Mouse (Mus musculus) embryonic facial prominence, embryonic 13.5 days (tissue): ENCODE results near the gene Stxbp3. TPM values are rescaled to one million over a fixed set of nuclear protein-coding genes. Genes with fewer than 3 reads are reported as not detected.
A peak's percentile ranks its signal among the peaks of the same experiment; 100 is the strongest.

Source experiments
- ATAC-seq: fragments of 200-750 bp; cut with Nextera tagmentation; 2 replicates; pipeline ENCODE4 v1.8.0; 2017; ENCODE audit warnings: low read depth; ENCODE audit not compliant: insufficient number of reproducible peaks, insufficient read depth, low FRiP score, low TSS enrichment
- H3K27ac ChIP-seq: fragments of 300-500 bp; sonication (generic); 2 replicates; pipeline ENCODE4 v1.5.1; 2015; ENCODE audit warnings: moderate library complexity, mild to moderate bottlenecking, inconsistent platforms
- H3K27me3 ChIP-seq: fragments of 300-500 bp; sonication (generic); 2 replicates; pipeline ENCODE4 v1.6.1; 2015; ENCODE audit warnings: mild to moderate bottlenecking, inconsistent platforms
- H3K36me3 ChIP-seq: fragments of 300-500 bp; sonication (generic); 2 replicates; pipeline ENCODE4 v1.6.1; 2015; ENCODE audit warnings: mild to moderate bottlenecking, inconsistent platforms
- H3K4me1 ChIP-seq: fragments of 300-500 bp; sonication (generic); 2 replicates; pipeline ENCODE4 v1.6.1; 2015; ENCODE audit warnings: inconsistent platforms
- H3K4me2 ChIP-seq: fragments of 300-500 bp; sonication (generic); 2 replicates; pipeline ENCODE4 v1.6.1; 2015; ENCODE audit warnings: moderate library complexity, mild to moderate bottlenecking, inconsistent platforms
- H3K4me3 ChIP-seq: fragments of 300-500 bp; sonication (generic); 2 replicates; pipeline ENCODE4 v1.5.1; 2015; ENCODE audit warnings: mild to moderate bottlenecking, inconsistent platforms
- H3K9ac ChIP-seq: fragments of 300-500 bp; sonication (generic); 2 replicates; pipeline ENCODE4 v1.6.1; 2015; ENCODE audit warnings: mild to moderate bottlenecking, inconsistent platforms
- H3K9me3 ChIP-seq: fragments of 300-500 bp; sonication (generic); 2 replicates; pipeline ENCODE4 v1.6.1; 2016; ENCODE audit warnings: inconsistent platforms
- WGBS: fragments of 180-500 bp; shearing (Covaris S2); methylation state at CpG from one replicate; pipeline ENCODE4 v1.1.7; 2015; ENCODE audit warnings: mixed read lengths; 5-methylcytosine and 5-hydroxymethylcytosine counted together
- polyA plus RNA-seq: library from polyadenylated mRNA; unstranded; fragments of >200 nt; fragmentation: Nextera tagmentation; extraction: Ambion mirVana; gene quantifications from 2 replicates; pipeline ENCODE4 v1.2.1, GENCODE M21; 2015

The Stxbp3 gene
- polyA plus RNA-seq, 1 experiment from 2014 or later: 39.3 TPM

DNA sequence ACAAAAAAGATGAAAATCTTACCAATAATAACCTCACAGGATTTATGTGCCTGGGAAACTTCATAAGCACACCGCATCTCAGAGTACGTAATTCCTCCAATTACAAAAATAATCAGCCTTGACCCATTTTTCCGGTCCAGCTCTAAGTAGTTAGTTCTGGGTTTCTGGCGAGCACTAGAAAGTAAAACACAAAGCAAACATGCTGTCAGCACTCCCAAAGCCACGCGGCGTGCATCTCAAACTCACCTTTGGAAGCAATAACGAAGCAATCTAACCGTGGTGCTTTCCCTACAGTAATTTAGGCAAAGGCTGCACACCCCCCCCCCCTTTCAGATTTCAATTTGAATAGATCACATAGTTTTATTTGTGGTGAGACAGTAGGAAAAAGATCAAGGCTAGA is 45.5 kb downstream of the Stxbp3 start:
- Histone ChIP-seq H3K27ac (no peak overlapping the region), H3K36me3 (peaks cover 50% of the 10 kb centered on the region), H3K27me3 (no peaks in the 10 kb centered on the region), H3K9me3 (no peaks in the 10 kb centered on the region), H3K4me1 (peaks cover 27% of the 10 kb centered on the region), H3K4me3 (no peak overlapping the region), H3K4me2 (no peak overlapping the region), H3K9ac (no peak overlapping the region)
- 66% methylated on average over 9 of the region's 9 CpGs for WGBS
- no peak for ATAC-seq

DNA sequence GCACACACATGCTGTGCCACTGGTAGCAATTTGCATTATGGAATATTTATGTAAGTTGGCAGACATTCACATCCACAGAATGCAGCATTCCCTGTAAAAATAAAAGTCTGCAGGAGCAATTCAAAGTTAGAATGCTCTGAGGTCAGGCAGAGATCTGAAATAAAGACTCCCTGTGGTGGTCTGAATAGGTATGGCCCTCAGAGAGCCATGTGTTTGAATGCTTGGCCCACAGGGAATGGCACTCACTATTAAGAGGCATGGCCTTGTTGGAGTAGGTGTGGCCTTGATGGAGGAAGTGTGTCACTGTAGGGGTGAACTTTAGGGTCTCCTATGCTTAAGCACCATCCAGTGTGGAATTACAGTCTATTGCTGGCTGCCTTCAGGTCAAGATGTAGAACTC is 47.9 kb downstream of the Stxbp3 start:
- Histone ChIP-seq H3K27me3 (no peaks in the 10 kb centered on the region), H3K4me2 (no peak overlapping the region), H3K9ac (no peak overlapping the region), H3K36me3 (peaks cover 30% of the 10 kb centered on the region), H3K4me3 (no peak overlapping the region), H3K27ac (no peak overlapping the region; the same call in 1 of the 2 replicates), H3K4me1 (peaks cover 51% of the 10 kb centered on the region), H3K9me3 (no peaks in the 10 kb centered on the region)
- no peak for ATAC-seq

DNA sequence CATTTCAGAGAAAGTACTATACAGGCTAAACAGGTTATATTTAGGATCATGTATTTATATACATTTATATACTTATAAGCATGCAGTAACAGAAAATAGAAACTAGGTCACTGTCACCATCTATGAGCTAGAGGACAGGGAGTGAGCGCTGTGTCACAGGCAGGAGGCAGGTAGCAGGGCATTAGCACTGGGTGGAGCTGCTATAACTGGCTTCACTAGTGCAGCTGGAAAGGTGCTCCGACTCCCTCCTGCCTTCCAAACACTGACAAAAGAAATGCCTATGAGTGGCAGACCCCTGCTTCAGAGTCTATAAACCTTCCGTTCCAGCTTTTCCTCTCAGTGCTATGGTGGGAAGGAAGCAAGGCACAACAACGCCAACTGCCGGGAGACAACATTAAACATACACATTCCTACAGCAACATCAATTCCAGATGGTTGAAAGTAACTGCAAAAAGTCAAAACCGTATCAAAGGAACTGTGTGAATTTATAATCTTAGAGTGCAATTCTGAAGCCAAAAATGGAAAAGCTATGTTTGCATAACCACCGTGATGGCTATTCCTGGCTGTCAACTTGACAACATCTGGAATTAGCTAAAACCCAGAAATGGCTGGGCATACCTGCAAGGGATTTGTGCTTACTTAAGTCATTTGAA is 49.1 kb downstream of the Stxbp3 start:
- peaks cover 53% of the 10 kb centered on the region for H3K4me1 ChIP-seq
- peak overlapping the region; percentile 20; the same call in 1 of the 2 replicates for H3K4me2 ChIP-seq
- no peaks in the 10 kb centered on the region for H3K27me3 ChIP-seq
- no peak for ATAC-seq
- H3K4me3 ChIP-seq: no peak overlapping the region
- no peak overlapping the region for H3K9ac ChIP-seq
- no peaks in the 10 kb centered on the region for H3K9me3 ChIP-seq
- peaks cover 20% of the 10 kb centered on the region for H3K36me3 ChIP-seq
- H3K27ac ChIP-seq: peak overlapping the region; percentile 85
- 28% methylated on average over 7 of the region's 7 CpGs for WGBS

DNA sequence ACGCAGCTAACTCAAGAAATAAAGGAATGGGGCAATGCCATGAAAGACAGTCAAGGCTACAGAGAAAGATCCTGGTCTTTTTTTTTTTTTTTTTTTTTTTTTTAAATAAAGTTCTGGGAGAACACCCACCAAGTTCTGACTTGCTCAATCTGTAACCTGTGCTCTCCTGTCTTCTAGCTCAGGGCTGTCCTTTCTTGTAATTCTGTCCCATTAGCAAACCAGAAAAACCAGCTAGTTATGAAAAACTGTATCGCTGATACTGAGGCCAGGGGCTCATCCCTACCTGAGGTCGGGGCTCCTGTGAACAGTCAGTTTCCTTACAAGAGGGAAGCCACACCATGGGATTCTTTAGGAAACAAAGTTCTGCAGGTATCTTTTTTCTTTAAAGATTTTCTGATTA is 49.8 kb downstream of the Stxbp3 start:
- H3K9ac ChIP-seq: no peak overlapping the region
- ATAC-seq: no peak
- H3K27ac ChIP-seq: peak overlapping the region; percentile 85

DNA sequence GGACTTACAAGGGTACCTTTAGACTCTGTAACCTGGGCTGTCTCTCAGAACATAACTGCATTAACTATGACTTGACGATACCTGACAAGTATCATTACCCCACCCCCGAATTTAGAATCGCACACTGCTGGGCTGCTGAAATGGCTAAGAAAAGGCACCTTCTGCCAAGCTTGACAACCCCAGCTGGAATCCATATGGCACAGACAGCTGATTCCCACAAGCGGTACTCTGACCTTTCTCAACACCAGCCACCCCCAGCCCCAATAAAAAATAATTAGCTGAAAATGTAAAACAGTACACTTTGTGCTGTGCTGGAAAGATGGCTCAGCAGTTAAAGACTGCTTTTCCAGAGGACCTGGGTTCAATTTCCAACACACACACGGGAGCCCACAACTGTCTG is 51.0 kb downstream of the Stxbp3 start:
- Histone ChIP-seq H3K9me3 (0 out of 2 replicates have a peak, but pooled peaks cover 4% of the 10 kb centered on the region), H3K27me3 (no peaks in the 10 kb centered on the region), H3K9ac (no peak overlapping the region), H3K4me3 (no peak overlapping the region), H3K4me1 (peaks cover 50% of the 10 kb centered on the region), H3K36me3 (peaks cover 13% of the 10 kb centered on the region), H3K27ac (peak overlapping the region; percentile 11; the same call in 1 of the 2 replicates), H3K4me2 (no peak overlapping the region)
- ATAC-seq: no peak
- 27% methylated on average over 5 of the region's 5 CpGs for WGBS

More for the DNA sequence above, 49.8 kb downstream of the Stxbp3 start:
- H3K36me3 ChIP-seq: peaks cover 17% of the 10 kb centered on the region
- H3K9me3 ChIP-seq: no peaks in the 10 kb centered on the region
- peaks cover 53% of the 10 kb centered on the region for H3K4me1 ChIP-seq
- H3K27me3 ChIP-seq: no peaks in the 10 kb centered on the region
- no peak overlapping the region for H3K4me2 ChIP-seq
- no peak overlapping the region for H3K4me3 ChIP-seq
- 67% methylated on average over 3 of the region's 3 CpGs for WGBS

DNA sequence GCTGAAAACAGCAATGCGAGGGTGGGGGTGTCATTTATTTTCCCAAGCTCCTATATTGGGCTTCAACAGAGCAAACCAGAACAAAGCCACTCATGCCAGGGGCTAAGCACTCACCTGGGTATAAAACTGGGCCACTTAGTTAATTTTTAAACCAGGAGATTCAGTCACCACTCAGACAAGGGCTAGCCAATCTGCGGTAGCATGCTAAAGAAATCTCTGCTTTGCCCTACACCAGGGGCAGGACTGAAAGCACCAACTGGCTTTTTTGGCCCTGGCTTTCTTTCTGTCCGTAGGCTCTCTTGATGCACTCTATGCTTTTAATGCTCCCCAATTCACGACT is 51.9 kb downstream of the Stxbp3 start:
- Histone ChIP-seq H3K9ac (no peak overlapping the region), H3K27ac (no peak overlapping the region)

DNA sequence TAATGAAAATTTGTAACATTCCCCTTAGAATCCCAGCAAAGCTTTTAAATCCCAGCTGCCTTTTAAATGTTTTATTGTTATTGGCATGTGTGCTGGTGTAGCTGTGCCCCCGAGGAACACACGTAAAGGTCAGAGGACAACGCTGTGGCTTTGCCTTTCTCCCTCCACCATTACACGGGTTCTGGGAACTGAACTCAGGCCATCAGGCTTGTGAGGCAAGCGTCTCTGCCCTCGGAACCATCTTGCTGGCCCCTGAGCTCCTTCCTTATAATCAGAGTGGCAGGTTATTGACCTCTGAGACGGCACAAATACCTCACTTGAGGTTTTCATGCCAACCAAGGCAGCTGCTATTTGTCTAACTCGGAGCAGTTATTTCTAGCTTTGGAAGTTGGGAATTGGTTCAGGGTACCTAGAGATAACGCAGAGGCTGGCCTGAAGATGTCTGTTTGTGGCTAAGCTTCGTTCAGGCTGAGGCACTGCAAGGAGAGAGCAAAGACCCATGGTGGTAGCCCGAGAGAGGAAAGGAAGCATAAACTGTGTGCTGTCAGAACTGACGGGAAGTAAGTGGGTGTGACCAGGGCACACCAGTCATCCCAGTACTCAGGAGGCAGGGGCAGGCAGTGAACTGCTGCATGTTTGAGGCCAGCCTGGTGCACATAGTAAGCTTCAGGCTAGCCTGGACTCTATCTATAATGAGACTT is 52.4 kb downstream of the Stxbp3 start:
- ATAC-seq: no peak
- peaks cover 50% of the 10 kb centered on the region for H3K4me1 ChIP-seq
- WGBS: 41% methylated on average over 12 of the region's 12 CpGs

More for the DNA sequence above, 51.9 kb downstream of the Stxbp3 start:
- no peak overlapping the region for H3K4me2 ChIP-seq
- H3K9me3 ChIP-seq: 0 out of 2 replicates have a peak, but pooled peaks cover 4% of the 10 kb centered on the region
- H3K4me1 ChIP-seq: peaks cover 50% of the 10 kb centered on the region
- H3K36me3 ChIP-seq: peaks cover 8% of the 10 kb centered on the region; the same call in 1 of the 2 replicates
- no peak overlapping the region for H3K4me3 ChIP-seq
- no peaks in the 10 kb centered on the region for H3K27me3 ChIP-seq
- WGBS: 90% methylated on average over 4 of the region's 4 CpGs
- ATAC-seq: no peak

DNA sequence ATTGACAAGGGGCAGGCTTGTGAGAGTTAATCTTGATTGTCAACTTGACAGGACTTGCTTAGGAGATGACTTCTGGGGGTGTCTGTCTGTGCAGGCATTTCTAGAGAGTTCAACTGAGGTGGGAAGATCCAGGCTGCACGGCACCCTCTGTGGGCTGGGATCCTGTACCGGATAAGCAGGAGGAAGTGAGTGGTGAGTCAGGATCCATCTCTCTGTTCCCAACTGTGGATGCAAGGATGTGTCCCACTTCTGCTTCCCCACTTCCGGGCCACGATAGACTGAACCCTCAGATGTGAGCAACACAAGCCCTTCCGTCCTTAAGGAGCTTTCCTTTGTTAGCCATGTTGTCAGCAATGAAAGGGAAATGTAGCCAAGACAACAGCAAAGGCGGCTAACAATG is 53.8 kb downstream of the Stxbp3 start:
- peaks cover 46% of the 10 kb centered on the region for H3K4me1 ChIP-seq
- no peak for ATAC-seq
- 0 out of 2 replicates have a peak, but pooled peaks cover 4% of the 10 kb centered on the region for H3K9me3 ChIP-seq
- 83% methylated on average over 6 of the region's 6 CpGs for WGBS
- H3K4me3 ChIP-seq: no peak overlapping the region
- no peaks in the 10 kb centered on the region for H3K27me3 ChIP-seq
- no peak overlapping the region for H3K9ac ChIP-seq
- no peak overlapping the region for H3K27ac ChIP-seq
- no peak overlapping the region for H3K4me2 ChIP-seq
- no peaks in the 10 kb centered on the region for H3K36me3 ChIP-seq

More for the DNA sequence above, 52.4 kb downstream of the Stxbp3 start:
- no peak overlapping the region for H3K9ac ChIP-seq
- H3K27me3 ChIP-seq: no peaks in the 10 kb centered on the region
- no peak overlapping the region for H3K27ac ChIP-seq
- no peak overlapping the region for H3K4me3 ChIP-seq
- H3K9me3 ChIP-seq: 0 out of 2 replicates have a peak, but pooled peaks cover 4% of the 10 kb centered on the region
- no peak overlapping the region for H3K4me2 ChIP-seq
- H3K36me3 ChIP-seq: peaks cover 8% of the 10 kb centered on the region; the same call in 1 of the 2 replicates

DNA sequence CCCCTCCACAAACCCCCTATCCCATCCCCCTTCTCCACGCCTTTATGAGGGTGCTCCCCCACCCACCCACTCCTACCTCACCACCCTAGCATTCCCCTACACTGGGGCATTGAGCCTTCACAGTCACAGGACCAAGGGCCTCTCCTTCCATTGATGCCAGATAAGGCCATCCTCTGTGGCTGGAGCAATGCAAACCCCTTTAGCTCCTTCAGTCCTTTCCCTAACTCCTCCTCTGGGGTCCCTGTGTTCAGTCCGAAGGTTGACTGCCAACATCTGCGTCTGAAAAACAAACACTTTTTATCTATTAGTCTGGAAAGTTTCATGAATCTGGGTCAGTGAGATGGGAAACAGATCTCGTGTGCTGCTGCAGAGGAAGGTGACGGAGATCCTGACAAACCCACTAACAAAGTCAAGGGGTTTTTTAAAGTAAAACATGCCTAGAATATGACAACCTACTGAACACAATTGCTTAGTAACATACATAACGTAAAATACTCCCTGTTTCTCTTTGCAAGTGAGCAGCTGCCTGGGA is 57.9 kb downstream of the Stxbp3 start:
- no peak overlapping the region for H3K4me3 ChIP-seq
- ATAC-seq: no peak
- no peak overlapping the region for H3K4me2 ChIP-seq
- no peak overlapping the region for H3K9ac ChIP-seq
- H3K27ac ChIP-seq: peak overlapping the region; percentile 71
- H3K36me3 ChIP-seq: no peaks in the 10 kb centered on the region
- H3K4me1 ChIP-seq: peaks cover 26% of the 10 kb centered on the region
- H3K9me3 ChIP-seq: 0 out of 2 replicates have a peak, but pooled peaks cover 4% of the 10 kb centered on the region
- WGBS: 40% methylated on average over 6 of the region's 6 CpGs
- no peaks in the 10 kb centered on the region for H3K27me3 ChIP-seq

DNA sequence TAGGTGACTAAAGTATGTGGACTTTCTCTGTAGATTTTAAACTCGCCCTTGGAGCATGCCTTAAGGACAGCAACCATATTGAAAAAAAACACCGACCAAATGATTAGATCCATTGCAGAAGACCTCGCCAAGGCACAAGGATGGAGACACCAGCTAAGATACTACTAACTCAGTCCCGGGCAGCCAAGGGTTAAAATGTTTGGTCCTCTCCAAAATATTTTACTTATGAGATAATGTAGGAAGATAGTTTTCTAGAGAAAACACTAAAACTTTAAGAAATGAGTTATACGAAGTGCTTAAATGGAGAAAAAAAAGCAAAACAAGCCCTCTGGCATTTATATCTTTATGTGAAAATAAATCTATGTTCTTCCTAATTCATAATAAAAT is 58.4 kb downstream of the Stxbp3 start:
- Histone ChIP-seq H3K9ac (no peak overlapping the region), H3K4me2 (no peak overlapping the region), H3K27me3 (no peaks in the 10 kb centered on the region), H3K9me3 (0 out of 2 replicates have a peak, but pooled peaks cover 4% of the 10 kb centered on the region), H3K27ac (no peak overlapping the region), H3K4me3 (no peak overlapping the region), H3K36me3 (no peaks in the 10 kb centered on the region), H3K4me1 (peaks cover 24% of the 10 kb centered on the region)
- 60% methylated on average over 5 of the region's 5 CpGs for WGBS
- no peak for ATAC-seq

DNA sequence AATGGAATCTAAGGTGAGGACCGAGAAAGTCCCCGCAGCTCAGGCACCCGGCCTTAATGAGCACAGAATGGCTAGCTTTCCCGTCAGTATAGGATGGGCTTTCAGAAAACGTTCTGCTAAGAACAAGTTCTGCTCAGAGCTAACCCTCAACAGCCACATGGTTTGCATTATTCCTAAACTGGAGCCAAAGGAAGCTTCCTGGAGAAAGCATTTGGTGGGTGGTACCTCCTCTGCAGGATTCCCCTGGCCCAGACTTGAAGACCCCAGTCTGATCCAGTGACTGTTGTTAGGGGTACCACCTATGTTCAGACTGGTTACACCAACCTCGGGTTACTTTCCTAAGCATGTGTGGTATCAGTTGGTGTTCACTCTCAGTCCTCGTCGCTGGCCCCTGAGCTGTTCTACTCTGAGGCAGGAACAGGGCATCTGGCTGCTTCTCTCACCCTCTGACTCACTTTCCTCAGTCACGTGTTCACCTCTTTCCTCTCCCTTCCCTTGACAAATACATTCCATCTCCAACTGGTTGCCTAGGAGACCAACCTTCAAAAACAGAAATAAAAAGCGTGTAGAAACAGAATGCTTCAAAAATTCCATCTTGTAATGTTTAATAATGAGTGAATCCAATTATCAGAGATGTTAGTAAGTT is 59.0 kb downstream of the Stxbp3 start:
- Histone ChIP-seq H3K9me3 (0 out of 2 replicates have a peak, but pooled peaks cover 4% of the 10 kb centered on the region), H3K9ac (no peak overlapping the region), H3K36me3 (no peaks in the 10 kb centered on the region), H3K4me2 (peak overlapping the region; percentile 9; the same call in 1 of the 2 replicates), H3K4me3 (no peak overlapping the region), H3K4me1 (peaks cover 24% of the 10 kb centered on the region), H3K27me3 (no peaks in the 10 kb centered on the region), H3K27ac (peak overlapping the region; percentile 84)
- ATAC-seq: peak; percentile 27; the same call in 1 of the 2 replicates
- 45% methylated on average over 10 of the region's 10 CpGs for WGBS
